Mouse (Mus musculus): Measurements from ENCODE around the gene Atxn2l. TPM values are rescaled to one million over a fixed set of nuclear protein-coding genes. Genes with fewer than 3 reads are reported as not detected.

Gene Atxn2l
- 40.0 and 40.2 TPM in 2 replicates for total RNA-seq (2017)

DNA sequence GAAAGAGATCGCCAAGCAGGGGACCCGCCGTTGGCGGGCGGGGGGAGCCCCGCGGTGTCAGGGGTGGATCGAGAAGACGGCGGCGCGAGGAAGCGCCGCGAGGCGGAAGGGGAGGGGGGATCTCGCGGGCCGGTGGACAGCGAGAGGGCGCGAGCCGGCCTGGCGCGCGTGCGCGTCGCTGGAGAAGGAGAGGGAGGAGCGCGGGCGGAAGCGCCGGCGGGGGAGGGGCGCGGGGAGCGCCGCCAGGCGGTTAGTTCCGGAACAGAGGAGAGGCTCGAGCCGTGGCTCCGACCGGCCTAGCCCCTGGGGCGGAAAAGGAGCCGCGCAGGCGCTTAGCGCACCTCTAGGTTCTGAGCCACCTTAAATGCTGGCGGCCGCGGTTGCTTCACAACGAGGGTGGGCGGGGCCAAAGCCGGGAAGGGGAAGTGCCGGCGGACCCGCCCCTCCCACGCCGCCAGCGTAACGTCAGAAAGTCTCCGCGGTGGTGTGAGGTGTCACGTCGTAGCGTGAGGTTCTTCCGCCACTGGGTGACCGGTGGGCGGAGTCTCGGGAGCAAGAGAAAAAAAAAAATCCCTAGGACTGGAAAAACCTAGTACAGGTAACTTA lies at the start of gene Atxn2l:
Gene Atxn2l, minus strand, starts transcription at position 165 of the 606 bp plus-strand sequence.
- ATAC-seq (replicated peaks in 1 of 2; ENCODE audit: insufficient read depth in 1 of 2, low FRiP score in 2 of 2, low TSS enrichment in 1 of 2, low read depth in 1 of 2, poor library complexity in 2 of 2, severe bottlenecking in 2 of 2): peak; percentile 65 to 79

DNA sequence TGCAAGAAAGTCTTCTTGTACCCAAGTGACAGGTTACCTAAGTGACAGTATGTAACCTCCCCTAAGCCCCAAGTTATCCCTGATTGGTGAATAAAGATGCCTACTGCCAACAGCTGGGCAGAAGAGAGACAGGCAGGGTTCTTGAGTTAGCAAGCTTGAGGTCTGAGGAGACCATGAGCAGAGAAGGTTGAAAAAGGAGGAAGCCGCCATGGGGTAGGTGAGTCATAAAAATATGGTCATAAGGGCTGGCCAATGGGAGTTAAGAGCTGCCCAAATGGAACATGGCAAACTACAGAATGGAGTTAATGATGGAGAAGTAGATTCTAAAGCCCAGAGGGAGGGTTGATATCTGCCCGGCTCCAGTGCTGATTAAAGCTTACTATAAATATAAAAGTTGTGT lies 42.4 kb upstream of the Atxn2l start:
- no peak for ATAC-seq (replicated peaks in 1 of 2; ENCODE audit: insufficient read depth in 1 of 2, low FRiP score in 2 of 2, low TSS enrichment in 1 of 2, low read depth in 1 of 2, poor library complexity in 2 of 2, severe bottlenecking in 2 of 2)

DNA sequence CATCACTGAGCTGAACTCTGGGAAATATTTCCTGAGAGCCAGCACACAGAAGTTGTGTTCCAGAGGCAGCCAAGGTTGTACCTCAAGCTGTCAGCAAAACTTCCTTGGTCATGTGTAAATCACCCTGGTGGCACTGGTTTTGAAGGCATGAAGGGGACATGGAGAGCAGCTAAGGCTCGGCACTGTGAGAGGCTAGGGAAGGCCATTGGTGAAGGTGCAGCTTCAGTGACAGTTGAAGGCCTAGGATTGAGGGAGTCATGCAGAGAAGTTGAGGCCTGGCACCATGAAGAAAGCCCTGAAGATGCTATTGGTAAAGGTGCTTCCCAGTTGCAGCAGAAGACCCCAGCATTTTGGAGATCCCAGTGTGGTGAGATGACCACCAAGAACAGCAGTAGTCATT lies 38.4 kb upstream of the Atxn2l start:
- ATAC-seq (replicated peaks in 1 of 2; ENCODE audit: insufficient read depth in 1 of 2, low FRiP score in 2 of 2, low TSS enrichment in 1 of 2, low read depth in 1 of 2, poor library complexity in 2 of 2, severe bottlenecking in 2 of 2): no peak

DNA sequence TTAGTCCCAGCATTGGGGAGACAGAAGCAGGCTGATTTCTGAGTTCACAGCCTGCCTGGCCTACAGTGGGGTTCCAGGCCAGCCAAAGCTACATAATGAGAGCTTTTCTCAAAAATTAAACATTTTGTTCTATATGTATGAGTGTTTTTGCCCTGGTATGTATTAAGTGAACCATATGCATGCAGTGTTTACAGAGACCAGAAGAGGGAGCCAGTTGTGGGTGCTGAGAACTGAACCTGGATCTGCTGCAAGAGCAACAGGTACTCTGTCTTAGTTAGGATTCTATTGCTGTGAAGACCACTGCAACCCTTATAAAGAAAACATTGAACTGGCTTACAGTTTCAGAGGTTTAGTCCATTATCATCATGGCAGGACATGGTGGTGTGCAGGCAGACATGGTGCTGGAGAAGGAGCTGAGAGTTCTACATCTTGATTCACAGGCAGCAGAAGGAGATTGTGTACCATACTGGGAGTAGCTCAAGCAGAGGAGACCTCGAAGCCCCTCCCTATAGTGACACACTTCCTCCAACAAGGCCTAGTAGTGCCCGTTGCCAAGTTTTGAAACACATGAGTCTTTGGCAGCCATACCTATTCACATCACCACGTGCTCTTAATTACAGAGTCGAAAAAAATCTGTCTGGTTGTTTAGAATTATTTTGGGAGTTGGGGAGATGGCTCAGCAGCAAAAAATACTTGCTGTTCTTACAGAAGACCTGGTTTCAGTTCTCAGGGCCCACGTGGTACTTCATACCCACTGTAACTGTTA lies 34.8 kb upstream of the Atxn2l start:
- peak in 1 of 2 experiments; percentile 80; a peak in 2 of 4 replicates for ATAC-seq (replicated peaks in 1 of 2; ENCODE audit: insufficient read depth in 1 of 2, low FRiP score in 2 of 2, low TSS enrichment in 1 of 2, low read depth in 1 of 2, poor library complexity in 2 of 2, severe bottlenecking in 2 of 2)

DNA sequence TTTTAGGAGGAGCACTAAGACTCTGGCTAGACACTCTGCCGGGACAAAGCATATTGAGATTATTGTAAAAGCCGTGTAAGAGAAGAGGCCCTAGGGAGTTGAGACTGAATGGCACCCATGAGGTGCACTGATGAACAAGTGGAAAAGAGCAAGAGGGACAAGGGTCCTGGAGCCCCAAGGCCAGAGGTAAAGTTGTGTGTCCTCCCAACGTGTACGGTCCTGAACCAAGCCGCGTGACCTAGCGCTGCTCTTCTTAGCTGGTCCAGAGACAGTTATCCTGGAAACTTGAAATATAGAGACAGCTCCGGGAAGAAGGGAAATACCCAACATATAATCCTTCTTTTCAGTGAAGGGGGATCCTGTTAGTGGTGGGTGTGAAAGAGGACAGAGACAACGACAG lies 33.2 kb upstream of the Atxn2l start:
- no peak for ATAC-seq (replicated peaks in 1 of 2; ENCODE audit: insufficient read depth in 1 of 2, low FRiP score in 2 of 2, low TSS enrichment in 1 of 2, low read depth in 1 of 2, poor library complexity in 2 of 2, severe bottlenecking in 2 of 2)

DNA sequence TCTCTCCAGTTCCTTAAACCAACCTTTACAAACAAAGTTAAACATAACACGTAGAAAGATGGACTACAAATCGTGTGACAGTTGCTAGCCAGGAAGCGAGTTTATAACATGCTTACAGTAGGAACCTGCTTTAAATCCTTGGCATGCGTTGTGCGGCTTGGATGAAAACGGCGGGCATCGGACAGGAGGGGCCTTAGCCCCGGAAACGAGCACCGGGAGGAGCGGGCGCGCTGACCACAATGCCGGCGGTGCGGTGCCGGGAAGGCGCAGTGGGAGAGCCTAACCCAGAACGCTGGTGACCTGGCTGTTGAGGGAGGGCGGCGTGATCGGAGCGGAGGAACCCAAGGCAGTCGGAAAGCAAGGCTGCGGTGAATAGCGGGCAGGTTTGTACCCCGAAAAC lies 32.5 kb upstream of the Atxn2l start:
- peak; percentile 37 to 50; a peak in 2 of 4 replicates for ATAC-seq (replicated peaks in 1 of 2; ENCODE audit: insufficient read depth in 1 of 2, low FRiP score in 2 of 2, low TSS enrichment in 1 of 2, low read depth in 1 of 2, poor library complexity in 2 of 2, severe bottlenecking in 2 of 2)

DNA sequence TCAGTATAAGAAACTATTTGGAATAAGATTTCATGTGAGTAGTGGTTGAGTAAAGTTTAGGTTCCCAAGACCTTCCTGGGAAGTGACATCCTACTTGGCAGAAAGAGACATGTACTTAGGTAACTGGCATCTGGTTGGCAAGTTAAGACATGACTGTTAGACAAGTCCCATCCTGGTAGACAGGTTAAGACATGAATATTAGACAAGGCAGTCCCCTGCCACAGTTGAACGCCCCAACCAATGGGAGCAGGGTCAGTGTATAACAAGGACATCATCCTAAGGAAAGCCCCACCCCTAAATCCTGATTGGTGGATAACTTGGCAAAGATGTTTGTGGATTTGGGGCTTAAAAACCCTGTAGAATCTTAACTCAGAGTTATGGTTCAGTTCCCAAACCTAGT lies 30.2 kb upstream of the Atxn2l start:
- no peak for ATAC-seq (replicated peaks in 1 of 2; ENCODE audit: insufficient read depth in 1 of 2, low FRiP score in 2 of 2, low TSS enrichment in 1 of 2, low read depth in 1 of 2, poor library complexity in 2 of 2, severe bottlenecking in 2 of 2)

DNA sequence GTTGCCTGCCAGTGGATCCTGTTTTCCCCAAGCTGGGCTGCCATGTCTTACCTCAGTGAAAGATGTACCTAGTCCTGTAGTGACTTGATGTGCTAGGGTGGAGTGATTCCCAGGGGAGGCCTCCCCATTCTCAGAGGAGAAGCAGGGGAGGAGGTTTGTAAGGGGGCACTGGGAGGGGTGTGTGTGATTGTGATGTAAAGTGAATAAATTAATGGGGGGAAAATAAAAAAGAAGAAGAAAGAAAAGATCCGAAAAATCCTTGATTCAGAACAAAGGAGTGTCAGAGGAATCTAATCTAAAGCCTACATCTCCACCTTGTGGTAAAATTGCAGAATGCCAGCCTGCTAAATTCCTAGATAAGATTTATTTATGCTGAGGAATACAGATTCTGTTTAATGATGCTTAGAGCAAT lies 24.9 kb upstream of the Atxn2l start:
- peak in 1 of 2 experiments; percentile 68; a peak in 1 of 4 replicates for ATAC-seq (replicated peaks in 1 of 2; ENCODE audit: insufficient read depth in 1 of 2, low FRiP score in 2 of 2, low TSS enrichment in 1 of 2, low read depth in 1 of 2, poor library complexity in 2 of 2, severe bottlenecking in 2 of 2)

DNA sequence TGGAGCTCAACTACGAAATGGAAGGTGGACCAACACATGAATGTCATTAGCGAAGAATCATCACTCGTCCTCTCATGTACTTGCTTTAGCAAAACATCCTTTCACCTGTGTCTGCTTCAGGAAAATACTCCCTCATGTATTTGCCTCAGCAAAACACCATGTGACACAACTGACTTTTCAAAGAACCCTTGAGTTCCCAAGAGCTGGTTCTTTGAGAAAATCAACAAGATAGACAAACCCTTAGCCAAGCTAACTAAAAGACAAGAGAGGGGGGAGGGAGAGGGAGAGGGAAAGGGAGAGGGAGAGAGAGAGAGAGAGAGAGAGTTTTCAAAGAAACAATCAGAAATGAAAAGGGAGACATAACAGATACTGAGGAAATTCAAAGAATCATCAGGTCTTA lies 20.1 kb upstream of the Atxn2l start:
- no peak for ATAC-seq (replicated peaks in 1 of 2; ENCODE audit: insufficient read depth in 1 of 2, low FRiP score in 2 of 2, low TSS enrichment in 1 of 2, low read depth in 1 of 2, poor library complexity in 2 of 2, severe bottlenecking in 2 of 2)

DNA sequence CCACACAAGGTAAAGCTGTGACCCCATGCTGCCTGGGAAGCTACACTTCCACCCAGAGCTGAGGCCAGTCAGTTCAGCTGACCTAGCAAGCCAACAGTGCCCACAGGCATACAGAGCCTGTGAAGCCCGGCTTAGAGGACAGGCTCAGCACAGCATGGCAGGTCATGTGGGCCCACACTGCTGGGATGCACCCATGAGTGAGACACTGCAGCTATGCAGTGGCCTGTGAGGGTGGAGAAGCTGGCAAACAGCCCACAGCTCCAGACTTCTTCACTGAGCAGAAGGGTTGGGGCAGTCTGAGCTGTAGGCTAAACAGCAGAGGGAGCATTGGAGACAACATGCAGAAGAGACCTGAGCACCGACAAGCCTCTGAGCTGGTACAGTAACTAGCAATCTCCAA lies 16.3 kb upstream of the Atxn2l start:
- ATAC-seq (replicated peaks in 1 of 2; ENCODE audit: insufficient read depth in 1 of 2, low FRiP score in 2 of 2, low TSS enrichment in 1 of 2, low read depth in 1 of 2, poor library complexity in 2 of 2, severe bottlenecking in 2 of 2): no peak

DNA sequence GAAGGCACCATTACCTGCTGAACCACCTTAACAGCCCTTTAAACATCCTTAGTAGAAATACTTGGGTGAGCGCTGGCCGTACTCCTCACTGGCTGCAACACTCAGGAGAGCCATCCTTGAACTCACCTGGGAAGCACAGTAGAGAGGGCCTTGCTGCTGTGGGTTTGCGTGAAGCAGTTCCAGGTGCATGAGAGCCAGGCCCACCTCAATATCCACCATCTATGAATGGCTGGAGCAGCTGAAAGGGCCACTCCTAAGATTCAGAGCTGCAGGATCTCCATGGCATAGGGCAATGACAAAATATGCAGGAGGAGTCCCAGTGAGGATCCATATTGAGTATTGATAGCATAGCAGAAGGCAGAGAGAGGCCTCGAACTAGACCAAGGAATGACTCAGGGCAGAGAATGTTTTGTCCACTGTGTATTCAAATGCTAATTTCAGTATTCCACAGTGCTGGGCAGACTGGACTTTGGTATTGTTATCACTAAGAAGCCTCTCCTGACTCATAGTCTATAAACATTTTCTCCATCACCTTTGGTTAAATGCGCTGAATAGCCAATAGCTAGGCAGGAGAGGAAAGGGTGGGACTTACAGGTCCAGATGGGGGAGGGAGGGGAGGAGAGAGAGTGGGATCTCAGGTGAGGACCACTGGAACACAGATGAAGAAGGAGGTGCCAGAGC lies 15.2 kb upstream of the Atxn2l start:
- no peak for ATAC-seq (replicated peaks in 1 of 2; ENCODE audit: insufficient read depth in 1 of 2, low FRiP score in 2 of 2, low TSS enrichment in 1 of 2, low read depth in 1 of 2, poor library complexity in 2 of 2, severe bottlenecking in 2 of 2)

DNA sequence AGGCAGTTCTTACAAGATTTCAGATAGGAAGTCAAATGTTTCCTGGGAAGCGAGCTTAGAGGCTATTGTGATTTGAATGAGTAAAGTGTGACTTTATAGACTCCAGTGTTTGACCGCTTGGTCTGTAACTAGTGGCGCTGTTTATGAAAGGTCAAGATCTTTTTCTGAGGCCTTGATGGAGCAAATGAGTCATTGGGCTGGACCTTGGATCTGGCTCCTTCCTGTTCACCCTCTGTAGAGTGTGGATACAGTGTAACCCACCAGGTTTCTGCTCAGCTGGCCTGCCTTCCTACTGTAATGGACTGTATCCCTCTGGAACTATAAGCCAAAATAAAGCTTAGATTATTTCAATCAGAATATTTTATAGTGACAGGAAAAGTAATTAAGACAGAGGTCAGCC lies 8.1 kb upstream of the Atxn2l start:
- ATAC-seq (replicated peaks in 1 of 2; ENCODE audit: insufficient read depth in 1 of 2, low FRiP score in 2 of 2, low TSS enrichment in 1 of 2, low read depth in 1 of 2, poor library complexity in 2 of 2, severe bottlenecking in 2 of 2): no peak

DNA sequence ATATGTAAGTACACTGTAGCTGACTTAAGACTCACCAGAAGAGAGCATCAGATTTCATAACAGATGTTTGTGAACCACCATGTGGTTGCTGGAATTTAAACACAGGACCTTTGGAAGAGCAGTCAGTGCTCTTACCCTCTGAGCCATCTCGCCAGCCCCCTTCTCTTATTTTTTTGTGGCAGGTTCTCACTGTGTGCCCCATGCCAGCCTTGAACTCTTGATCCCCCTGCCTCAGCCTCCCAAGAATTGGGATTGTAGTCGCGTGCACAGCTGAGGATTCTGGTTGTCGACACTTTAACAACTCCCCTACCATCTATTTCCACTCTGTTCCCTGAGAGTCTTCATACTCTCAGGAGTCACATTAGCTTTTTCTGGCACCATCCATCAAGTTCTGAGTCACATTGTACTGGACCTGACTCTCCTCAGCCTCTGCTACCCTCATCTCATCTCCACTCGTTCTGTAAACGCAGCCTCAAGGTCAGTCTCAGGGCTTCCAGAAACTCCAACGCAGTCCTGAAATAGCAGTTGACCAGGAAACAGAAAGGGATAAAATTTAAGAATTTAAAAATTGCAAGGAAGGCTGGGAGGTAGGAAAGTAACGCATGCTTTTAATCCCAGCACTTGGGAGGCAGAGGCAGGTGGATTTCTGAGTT lies 4.0 kb upstream of the Atxn2l start:
- no peak for ATAC-seq (replicated peaks in 1 of 2; ENCODE audit: insufficient read depth in 1 of 2, low FRiP score in 2 of 2, low TSS enrichment in 1 of 2, low read depth in 1 of 2, poor library complexity in 2 of 2, severe bottlenecking in 2 of 2)

DNA sequence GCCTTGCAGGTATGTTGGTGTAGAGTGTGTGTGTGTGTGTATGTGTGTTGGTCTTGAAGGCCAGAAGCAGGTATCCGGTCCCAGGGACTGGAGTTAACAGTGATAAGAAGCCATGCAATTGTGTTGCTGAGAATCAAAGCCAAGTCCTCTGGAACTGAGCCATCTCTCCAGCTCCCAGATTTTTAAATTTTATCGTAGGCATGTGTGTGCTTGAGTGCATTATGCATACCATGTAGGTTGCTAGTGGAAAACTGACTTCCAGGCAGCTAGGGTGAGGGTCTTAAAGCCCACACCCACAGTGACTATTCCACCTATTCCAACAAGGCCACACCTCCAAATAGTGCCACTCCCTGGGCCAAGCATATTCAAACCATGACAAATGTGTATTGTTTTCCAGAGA lies 1.7 kb upstream of the Atxn2l start:
- ATAC-seq (replicated peaks in 1 of 2; ENCODE audit: insufficient read depth in 1 of 2, low FRiP score in 2 of 2, low TSS enrichment in 1 of 2, low read depth in 1 of 2, poor library complexity in 2 of 2, severe bottlenecking in 2 of 2): no peak

DNA sequence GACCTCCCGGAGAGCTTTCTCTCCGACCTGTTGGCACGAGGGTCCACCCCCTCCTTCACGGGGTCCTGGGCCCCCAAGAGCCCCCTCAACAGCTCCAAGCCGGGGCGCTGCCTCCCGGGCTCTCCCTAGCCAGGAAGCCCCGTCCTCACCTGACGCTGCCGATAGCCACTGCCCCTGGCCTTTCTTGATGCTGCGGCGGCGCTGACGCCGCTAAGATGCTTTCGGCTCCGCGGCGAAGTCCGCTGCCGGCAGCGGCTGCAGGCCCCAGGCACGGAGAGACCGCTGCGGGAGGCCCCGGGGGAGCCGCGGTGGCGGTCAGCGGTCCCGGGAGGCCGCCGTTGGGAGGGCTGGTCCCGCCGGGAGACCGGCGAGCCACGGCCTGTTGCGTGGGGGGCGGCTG lies 486 bp downstream of the Atxn2l start:
- no peak for ATAC-seq (replicated peaks in 1 of 2; ENCODE audit: insufficient read depth in 1 of 2, low FRiP score in 2 of 2, low TSS enrichment in 1 of 2, low read depth in 1 of 2, poor library complexity in 2 of 2, severe bottlenecking in 2 of 2)

DNA sequence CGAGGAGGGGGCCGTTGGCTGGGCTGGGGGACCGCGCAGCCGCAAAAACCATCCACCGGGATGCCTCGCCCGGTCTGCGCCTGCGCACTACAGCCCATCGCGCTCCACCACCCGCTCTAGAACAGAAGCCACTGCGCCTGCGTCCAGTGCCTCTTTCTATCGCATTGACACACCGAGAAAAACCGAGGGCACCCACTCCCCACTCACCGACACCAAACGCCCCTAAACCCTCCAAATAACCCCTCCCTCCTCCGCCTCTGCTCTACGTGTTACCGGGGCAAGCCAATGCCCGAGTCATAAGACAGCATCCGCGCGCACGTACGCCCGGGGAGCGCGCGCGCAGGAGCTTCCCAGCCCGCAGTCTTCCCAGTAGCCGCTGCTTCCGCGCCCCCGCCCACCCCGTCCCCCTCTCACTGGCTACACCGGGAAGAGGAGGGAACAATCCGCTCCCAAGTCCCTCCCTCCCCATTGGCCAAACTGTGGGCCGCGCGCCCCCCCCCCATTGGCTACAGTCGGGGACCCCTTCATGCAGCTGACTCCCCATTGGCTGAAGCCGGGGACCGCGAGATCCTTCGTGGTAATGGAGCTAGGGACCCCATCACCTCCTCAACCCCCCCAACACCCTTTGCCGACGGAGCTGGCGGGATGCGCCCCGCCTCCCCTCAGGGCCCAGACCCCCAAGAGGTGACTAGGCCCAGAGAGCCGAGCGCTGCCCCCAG lies 1.1 kb downstream of the Atxn2l start:
- peak; percentile 75 to 80 for ATAC-seq (replicated peaks in 1 of 2; ENCODE audit: insufficient read depth in 1 of 2, low FRiP score in 2 of 2, low TSS enrichment in 1 of 2, low read depth in 1 of 2, poor library complexity in 2 of 2, severe bottlenecking in 2 of 2)

DNA sequence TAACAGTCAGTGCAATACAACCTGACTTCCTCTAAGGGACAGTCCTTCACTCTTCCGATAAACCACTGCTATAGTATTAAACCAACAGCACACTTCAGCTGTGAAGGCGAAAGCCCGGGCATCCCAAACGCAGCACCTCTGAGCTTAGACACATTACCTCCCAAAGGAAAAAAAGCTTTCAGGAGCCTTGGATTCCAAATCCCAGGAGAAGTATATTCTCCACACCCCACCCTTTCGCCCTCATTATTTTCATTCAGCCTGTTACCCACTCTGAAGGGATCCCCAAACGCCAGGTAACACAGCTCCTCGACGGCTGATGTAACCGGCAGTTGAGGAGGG lies 1.6 kb downstream of the Atxn2l start:
- ATAC-seq (replicated peaks in 1 of 2; ENCODE audit: insufficient read depth in 1 of 2, low FRiP score in 2 of 2, low TSS enrichment in 1 of 2, low read depth in 1 of 2, poor library complexity in 2 of 2, severe bottlenecking in 2 of 2): no peak

DNA sequence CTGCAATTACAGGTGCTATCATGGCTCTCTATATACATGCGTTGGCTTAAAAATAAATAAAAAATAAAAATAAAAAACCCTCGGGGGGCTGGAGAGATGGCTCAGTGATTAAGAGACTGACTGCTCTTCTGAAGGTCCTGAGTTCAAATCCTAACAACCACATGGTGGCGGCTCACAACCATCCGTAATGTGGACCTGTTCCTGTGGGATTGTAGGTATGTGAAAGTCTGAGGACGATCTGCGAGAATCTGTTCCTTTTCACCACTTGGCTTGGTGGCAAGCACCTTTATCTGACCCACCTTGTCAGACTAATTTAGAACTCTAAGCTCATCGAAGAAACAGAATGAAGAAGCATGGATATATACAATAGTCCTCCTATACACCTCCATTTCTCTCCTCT lies 3.8 kb downstream of the Atxn2l start:
- no peak for ATAC-seq (replicated peaks in 1 of 2; ENCODE audit: insufficient read depth in 1 of 2, low FRiP score in 2 of 2, low TSS enrichment in 1 of 2, low read depth in 1 of 2, poor library complexity in 2 of 2, severe bottlenecking in 2 of 2)

Data from hematopoietic stem cell, adult 5-6 weeks (primary cell).